Mouse (Mus musculus) liver, adult 2 months (tissue): ENCODE results near the gene Ccdc103. TPM values are rescaled to one million over a fixed set of nuclear protein-coding genes. Genes with fewer than 3 reads are reported as not detected.
A peak's percentile ranks its signal among the peaks of the same experiment; 100 is the strongest.

ENCODE experiments used
- DNase-seq: peaks from one replicate; pipeline ENCODE4 v3.0.0-alpha.2; 2011; ENCODE audit warnings: low read depth, low spot score; ENCODE audit errors: extremely low read depth
- H3K27ac ChIP-seq: fragments of 200-500 bp; replicated peaks from 2 replicates; pipeline ENCODE4 v1.5.1; 2012; ENCODE audit warnings: low read depth, mild to moderate bottlenecking, control low read depth, inconsistent platforms, low read length; ENCODE audit not compliant: insufficient read depth
- H3K27me3 ChIP-seq: fragments of 200-500 bp; 2 replicates; pipeline ENCODE4 v1.6.1; 2012; ENCODE audit warnings: mild to moderate bottlenecking, moderate library complexity, low read length, inconsistent platforms; ENCODE audit not compliant: control insufficient read depth, insufficient read depth
- H3K36me3 ChIP-seq: fragments of 200-500 bp; 2 replicates; pipeline ENCODE4 v1.6.1; 2012; ENCODE audit warnings: low read length, inconsistent platforms; ENCODE audit not compliant: control insufficient read depth, insufficient read depth
- H3K4me1 ChIP-seq: fragments of 200-500 bp; 2 replicates; pipeline ENCODE4 v1.6.1; 2011; ENCODE audit warnings: low read length; ENCODE audit not compliant: control insufficient read depth, insufficient read depth
- H3K4me3 ChIP-seq: fragments of 200-500 bp; 2 replicates; pipeline ENCODE4 v1.5.1; 2011; ENCODE audit warnings: low read depth, mild to moderate bottlenecking, control low read depth, low read length, moderate library complexity; ENCODE audit not compliant: insufficient read depth
- H3K79me2 ChIP-seq: fragments of 200-500 bp; 2 replicates; pipeline ENCODE4 v1.6.1; 2012; ENCODE audit warnings: inconsistent platforms, mild to moderate bottlenecking, low read length, moderate library complexity; ENCODE audit not compliant: control insufficient read depth, insufficient read depth
- H3K9ac ChIP-seq: fragments of 200-500 bp; 2 replicates; pipeline ENCODE4 v1.6.1; 2012; ENCODE audit warnings: low read depth, mild to moderate bottlenecking, control low read depth, inconsistent platforms, low read length
- CTCF ChIP-seq: fragments of 200-500 bp; IDR thresholded peaks from 2 replicates; pipeline ENCODE4 v1.5.1; 2011; ENCODE audit warnings: low read depth, low read length, control low read depth
- POLR2A ChIP-seq: fragments of 200-500 bp; IDR thresholded peaks from 2 replicates; pipeline ENCODE4 v1.6.1; 2011; ENCODE audit warnings: low read length, control low read depth; ENCODE audit not compliant: insufficient read depth; ENCODE audit errors: extremely low read depth
- WGBS: fragments of 180-500 bp; shearing (Covaris S2); methylation state at CpG from one replicate; pipeline ENCODE4 v1.1.7; 2018; 5-methylcytosine and 5-hydroxymethylcytosine counted together
- polyA plus RNA-seq: library from polyadenylated mRNA; depleted of rRNA; stranded (reverse); fragments of >200 nt; gene quantifications from 2 replicates; pipeline ENCODE4 v1.2.3, GENCODE M21; 2012; rRNA removed
- total RNA-seq: library from RNA; depleted of rRNA; stranded (reverse); fragments of >200 nt; gene quantifications from 2 replicates; pipeline ENCODE4 v1.2.3, GENCODE M21; 2014; rRNA removed

Gene Ccdc103
- total and polyA plus RNA-seq, 2 experiments, result 0.06 to 0.09 TPM

- H3K36me3 ChIP-seq, result no peaks in the 10 kb centered on the region
- H3K4me3 ChIP-seq, result no peak overlapping the region
- WGBS, result 95% methylated on average over 6 of the region's 6 CpGs
- H3K79me2 ChIP-seq, result no peaks in the 10 kb centered on the region
- no peak for DNase-seq
- TF ChIP-seq POLR2A, result no peak
- no peak for TF ChIP-seq CTCF
- no peak overlapping the region for H3K9ac ChIP-seq
- H3K4me1 ChIP-seq, result peaks cover 4% of the 10 kb centered on the region; the same call in 1 of the 2 replicates
- no peak overlapping the region for H3K27ac ChIP-seq
- H3K27me3 ChIP-seq, result no peaks in the 10 kb centered on the region
Observed at GRCm38 (mm10) chr11:102921491-102921890, 40.5 kb downstream of the Ccdc103 start.

GRCm38 (mm10) chr11:102924557-102925350 is 43.8 kb downstream of the Ccdc103 start, which contains the start of gene Kif18b:
TSS of gene Kif18b (minus strand) at chr11:102925124.
- under 1% methylated on average over 62 of the region's 62 CpGs for WGBS
- Histone ChIP-seq H3K36me3 (no peaks in the 10 kb centered on the region), H3K4me3 (peak within 1 kb of the TSS; percentile 74), H3K79me2 (no peaks in the 10 kb centered on the region), H3K9ac (peak within 1 kb of the TSS; percentile 58), H3K27ac (no peak within 1 kb of the TSS), H3K27me3 (no peaks in the 10 kb centered on the region), H3K4me1 (peaks cover 4% of the 10 kb centered on the region; the same call in 1 of the 2 replicates)
- no peak for TF ChIP-seq CTCF
- TF ChIP-seq POLR2A, result no peak
- DNase-seq, result peak; percentile 77

GRCm38 (mm10) chr11:102925351-102925717 is 44.3 kb downstream of the Ccdc103 start:
- Histone ChIP-seq H3K27ac (no peak overlapping the region), H3K27me3 (0 out of 2 replicates have a peak, but pooled peaks cover under 1% of the 10 kb centered on the region)
- DNase-seq, result peak; percentile 5

GRCm38 (mm10) chr11:102930672-102931071 is 49.7 kb downstream of the Ccdc103 start:
- DNase-seq, result no peak
- Histone ChIP-seq H3K27me3 (0 out of 2 replicates have a peak, but pooled peaks cover 2% of the 10 kb centered on the region), H3K4me3 (no peak overlapping the region), H3K4me1 (no peaks in the 10 kb centered on the region), H3K36me3 (no peaks in the 10 kb centered on the region), H3K79me2 (no peaks in the 10 kb centered on the region), H3K9ac (no peak overlapping the region), H3K27ac (no peak overlapping the region)
- WGBS, result 89% methylated on average over 10 of the region's 10 CpGs
- no peak for TF ChIP-seq POLR2A
- TF ChIP-seq CTCF, result no peak

More at GRCm38 (mm10) chr11:102925351-102925717, 44.3 kb downstream of the Ccdc103 start:
- Histone ChIP-seq H3K4me3 (peak overlapping the region; percentile 34), H3K4me1 (peaks cover 4% of the 10 kb centered on the region; the same call in 1 of the 2 replicates), H3K79me2 (no peaks in the 10 kb centered on the region), H3K9ac (peak overlapping the region; percentile 58), H3K36me3 (no peaks in the 10 kb centered on the region)
- no peak for TF ChIP-seq CTCF
- no peak for TF ChIP-seq POLR2A
- WGBS, result 2% methylated on average over 10 of the region's 10 CpGs

Other genes with a start within 250 kb of the Ccdc103 start
- gene Meioc, start 217.5 kb upstream of the Ccdc103 start, total RNA-seq, result not detected in 2 replicates
- gene Meioc, start 217.5 kb upstream of the Ccdc103 start, polyA plus RNA-seq, result not detected in 2 replicates
- gene Ccdc43, start 183.4 kb upstream of the Ccdc103 start, total RNA-seq, result 11.5 and 11.8 TPM in 2 replicates
- 5.7 and 6.2 TPM in 2 replicates for gene Ccdc43, start 183.4 kb upstream of the Ccdc103 start, polyA plus RNA-seq
- 2.1 and 3.4 TPM in 2 replicates for gene Adam11, start 119.8 kb upstream of the Ccdc103 start, total RNA-seq
- gene Adam11, start 119.8 kb upstream of the Ccdc103 start, polyA plus RNA-seq, result 4.3 and 8.7 TPM in 2 replicates
- gene Gjc1, start 61.5 kb upstream of the Ccdc103 start, total RNA-seq, result 0.46 and 0.47 TPM in 2 replicates
- 0.11 and 0.26 TPM in 2 replicates for gene Gjc1, start 61.5 kb upstream of the Ccdc103 start, polyA plus RNA-seq
- not detected in 2 replicates for gene Higd1b, start 45.4 kb upstream of the Ccdc103 start, total RNA-seq
- gene Higd1b, start 45.4 kb upstream of the Ccdc103 start, polyA plus RNA-seq, result not detected in 2 replicates
- 16.2 and 24.1 TPM in 2 replicates for gene Eftud2, start 219 bp upstream of the Ccdc103 start, total RNA-seq
- 41.5 and 53.3 TPM in 2 replicates for gene Eftud2, start 219 bp upstream of the Ccdc103 start, polyA plus RNA-seq
- gene Fam187a, start 4.0 kb downstream of the Ccdc103 start, total RNA-seq, result 0.07 TPM in 1 of 2 replicates, not detected in the other
- not detected in 2 replicates for gene Fam187a, start 4.0 kb downstream of the Ccdc103 start, polyA plus RNA-seq
- gene Gfap, start 19.7 kb downstream of the Ccdc103 start, total RNA-seq, result 0.18 and 0.20 TPM in 2 replicates
- gene Gfap, start 19.7 kb downstream of the Ccdc103 start, polyA plus RNA-seq, result 0.29 and 0.35 TPM in 2 replicates
- gene Kif18b, start 43.9 kb downstream of the Ccdc103 start, total RNA-seq, result 0.09 and 0.27 TPM in 2 replicates
- 0.05 and 0.12 TPM in 2 replicates for gene Kif18b, start 43.9 kb downstream of the Ccdc103 start, polyA plus RNA-seq
- 0.27 TPM in 1 of 2 replicates, not detected in the other for gene C1ql1, start 65.5 kb downstream of the Ccdc103 start, total RNA-seq
- gene C1ql1, start 65.5 kb downstream of the Ccdc103 start, polyA plus RNA-seq, result not detected in 2 replicates
- gene Nmt1, start 147.0 kb downstream of the Ccdc103 start, total RNA-seq, result 16.8 and 23.9 TPM in 2 replicates
- 34.1 and 34.3 TPM in 2 replicates for gene Nmt1, start 147.0 kb downstream of the Ccdc103 start, polyA plus RNA-seq
- gene Dcakd, start 147.1 kb downstream of the Ccdc103 start, total RNA-seq, result 23.9 and 30.9 TPM in 2 replicates
- 45.8 and 46.3 TPM in 2 replicates for gene Dcakd, start 147.1 kb downstream of the Ccdc103 start, polyA plus RNA-seq
- 0.54 and 1.0 TPM in 2 replicates for gene Plcd3, start 220.5 kb downstream of the Ccdc103 start, total RNA-seq
- gene Plcd3, start 220.5 kb downstream of the Ccdc103 start, polyA plus RNA-seq, result 0.31 and 2.0 TPM in 2 replicates
- 56.3 and 64.4 TPM in 2 replicates for gene Acbd4, start 220.5 kb downstream of the Ccdc103 start, total RNA-seq
- 66.6 and 83.9 TPM in 2 replicates for gene Acbd4, start 220.5 kb downstream of the Ccdc103 start, polyA plus RNA-seq
- gene Hexim1, start 235.0 kb downstream of the Ccdc103 start, total RNA-seq, result 10.2 and 10.5 TPM in 2 replicates
- 12.1 and 13.5 TPM in 2 replicates for gene Hexim1, start 235.0 kb downstream of the Ccdc103 start, polyA plus RNA-seq